Mouse (Mus musculus): ENCODE data around the gene Limch1.

- TF ChIP-seq GATA1 (IDR thresholded peaks at IDR 0.05; ENCODE audit: borderline replicate concordance, low read length) (no peak), FLI1 (IDR thresholded peaks at IDR 0.05; ENCODE audit: low read length) (no peak)
Measured at GRCm38 (mm10) chr5:66876018-66876805, 130.6 kb downstream of the Limch1 start.
